Comparison of ENCODE assay signal across 27 mouse cellular contexts in the genomic region with DNA sequence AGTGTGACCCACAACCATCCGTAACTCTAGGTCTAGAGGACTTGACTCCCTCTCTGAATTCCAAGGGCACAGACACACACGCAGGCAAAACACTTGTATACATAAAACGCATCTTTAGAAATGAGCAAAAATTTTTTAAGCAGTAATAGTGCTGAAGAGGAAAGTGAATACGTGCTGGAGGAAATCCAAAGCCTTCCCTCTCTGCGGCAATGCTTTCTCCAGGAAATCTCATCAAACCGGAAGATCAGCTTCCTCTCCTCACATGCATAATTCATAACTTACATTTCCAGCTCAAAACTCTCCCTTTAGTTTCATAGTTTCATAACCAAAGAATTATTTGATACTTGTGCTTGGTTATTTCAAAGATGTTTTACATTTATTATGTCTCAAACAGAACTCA.
"Had no signal": no experiment of that assay in that cellular context is flagged by ENCODE, and none has a peak within 500 bp of the region (broad histone marks: within the 10 kb centered on the region; RNA-seq: fewer than 3 reads in every experiment).

No protein-coding gene starts in this region.

- H3K4me1 ChIP-seq: hindbrain, embryonic 12.5 days; intestine, embryonic 15.5 days; liver, embryonic 13.5 days; liver, embryonic 15.5 days had no signal

- H3K36me3 ChIP-seq: hindbrain, embryonic 10.5 days; hindbrain, embryonic 12.5 days; intestine, embryonic 15.5 days; kidney, embryonic 15.5 days; limb, embryonic 13.5 days; liver, embryonic 13.5 days; liver, embryonic 15.5 days had no signal

- H3K27ac ChIP-seq: gastrocnemius, adult 2 months; heart, adult 2 months; hindbrain, embryonic 10.5 days; hindbrain, embryonic 12.5 days; hindbrain, embryonic 14.5 days; intestine, embryonic 15.5 days; kidney, embryonic 15.5 days; layer of hippocampus, adult 2 months; left cerebral cortex, adult 2 months; limb, embryonic 13.5 days; liver, embryonic 13.5 days; liver, embryonic 15.5 days had no signal

- H3K4me2 ChIP-seq: heart, embryonic 11.5 days; hindbrain, embryonic 12.5 days; hindbrain, embryonic 14.5 days; intestine, embryonic 15.5 days; kidney, embryonic 15.5 days; limb, embryonic 13.5 days; liver, embryonic 11.5 days; liver, embryonic 13.5 days; liver, embryonic 15.5 days had no signal

- DNase-seq: gastrocnemius, adult 2 months; gastrocnemius, postnatal 10 days; gastrocnemius, postnatal 25 days; heart, adult 2 months; heart, postnatal 10 days; heart, postnatal 4 days; kidney, adult 2 months; kidney, adult 9 months; kidney, postnatal 10 days; kidney, postnatal 25 days; kidney, postnatal 4 days; liver; liver, embryonic 13.5 days had no signal

- H3K4me3 ChIP-seq: gastrocnemius, adult 2 months; heart, adult 2 months; hindbrain, embryonic 10.5 days; hindbrain, embryonic 12.5 days; intestine, embryonic 15.5 days; kidney, embryonic 15.5 days; layer of hippocampus, adult 2 months; left cerebral cortex, adult 2 months; limb, embryonic 13.5 days; liver, embryonic 13.5 days; liver, embryonic 15.5 days had no signal

- H3K27me3 ChIP-seq: hindbrain, embryonic 12.5 days; intestine, embryonic 15.5 days; kidney, embryonic 15.5 days; limb, embryonic 13.5 days; liver, embryonic 13.5 days; liver, embryonic 15.5 days had no signal

- H3K9me3 ChIP-seq: hindbrain, embryonic 10.5 days; hindbrain, embryonic 12.5 days; intestine, embryonic 15.5 days; kidney, embryonic 15.5 days; limb, embryonic 13.5 days; liver, embryonic 13.5 days; liver, embryonic 15.5 days had no signal

- ATAC-seq: hindbrain, embryonic 16.5 days; inflammation-experienced regulatory T-cells, adult 6 months; intestine, embryonic 15.5 days; intestine, postnatal 0 days had no signal

- H3K9ac ChIP-seq: hindbrain, embryonic 12.5 days; hindbrain, embryonic 14.5 days; intestine, embryonic 15.5 days; kidney, embryonic 15.5 days; limb, embryonic 13.5 days; liver, embryonic 13.5 days; liver, embryonic 15.5 days had no signal
